Mouse (Mus musculus): ENCODE measurements around the gene Brk1. TPM values are rescaled to one million over a fixed set of nuclear protein-coding genes. Genes with fewer than 3 reads are reported as not detected.

Gene Brk1
- polyA plus RNA-seq, 1 experiment from 2014 or later, result 206 TPM

DNA sequence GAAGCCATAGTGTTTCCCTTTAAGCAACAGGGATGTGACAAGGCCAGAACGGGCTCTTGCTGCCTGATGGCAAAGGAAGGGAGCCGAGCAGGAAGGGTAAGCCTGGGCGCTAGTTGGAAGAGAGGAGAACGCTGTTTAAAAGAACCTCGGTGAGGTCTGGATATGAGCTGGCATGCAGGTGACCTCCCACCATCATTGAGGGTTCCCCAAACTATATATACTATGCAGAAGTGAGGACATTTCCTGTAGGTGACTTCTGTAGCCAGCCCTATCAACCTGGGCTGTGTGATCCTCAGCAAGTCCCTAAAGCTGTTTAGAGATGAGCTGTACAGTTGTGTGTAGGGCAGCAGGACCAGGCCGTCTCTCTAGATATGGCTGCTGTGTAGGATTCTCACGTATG lies 59.7 kb downstream of the Brk1 start:
- H3K9ac ChIP-seq, result no peak overlapping the region
- H3K4me3 ChIP-seq (replicated peaks), result no peak overlapping the region
- H3K36me3 ChIP-seq, result no peaks in the 10 kb centered on the region
- no peak overlapping the region for H3K4me2 ChIP-seq
- H3K27ac ChIP-seq, result no peak overlapping the region
- WGBS, result 88% methylated on average over 7 of the region's 7 CpGs
- no peaks in the 10 kb centered on the region for H3K27me3 ChIP-seq
- ATAC-seq (replicated peaks; ENCODE audit: low FRiP score), result no peak
- H3K9me3 ChIP-seq (replicated peaks), result no peaks in the 10 kb centered on the region
- H3K4me1 ChIP-seq, result peaks cover 50% of the 10 kb centered on the region

Other genes with a start within 250 kb of the Brk1 start
- gene Tada3, start 226.9 kb upstream of the Brk1 start, polyA plus RNA-seq (2015; fragmentation: Nextera tagmentation; extraction: Ambion mirVana), result 56.7 and 62.1 TPM in 2 replicates
- 403 and 405 TPM in 2 replicates for gene Arpc4, start 226.7 kb upstream of the Brk1 start, polyA plus RNA-seq (2015; fragmentation: Nextera tagmentation; extraction: Ambion mirVana)
- 3.5 and 3.6 TPM in 2 replicates for gene Ttll3, start 215.5 kb upstream of the Brk1 start, polyA plus RNA-seq (2015; fragmentation: Nextera tagmentation; extraction: Ambion mirVana)
- 24.0 and 25.3 TPM in 2 replicates for gene Rpusd3, start 185.4 kb upstream of the Brk1 start, polyA plus RNA-seq (2015; fragmentation: Nextera tagmentation; extraction: Ambion mirVana)
- gene Cidec, start 169.0 kb upstream of the Brk1 start, polyA plus RNA-seq (2015; fragmentation: Nextera tagmentation; extraction: Ambion mirVana), result not detected in 2 replicates
- gene Jagn1, start 162.2 kb upstream of the Brk1 start, polyA plus RNA-seq (2015; fragmentation: Nextera tagmentation; extraction: Ambion mirVana), result 104 and 111 TPM in 2 replicates
- gene Il17re, start 146.3 kb upstream of the Brk1 start, polyA plus RNA-seq (2015; fragmentation: Nextera tagmentation; extraction: Ambion mirVana), result 6.1 and 7.8 TPM in 2 replicates
- gene Il17rc, start 133.3 kb upstream of the Brk1 start, polyA plus RNA-seq (2015; fragmentation: Nextera tagmentation; extraction: Ambion mirVana), result 18.5 and 19.6 TPM in 2 replicates
- 35.7 and 37.2 TPM in 2 replicates for gene Creld1, start 121.5 kb upstream of the Brk1 start, polyA plus RNA-seq (2015; fragmentation: Nextera tagmentation; extraction: Ambion mirVana)
- 0.87 and 1.1 TPM in 2 replicates for gene Prrt3, start 102.8 kb upstream of the Brk1 start, polyA plus RNA-seq (2015; fragmentation: Nextera tagmentation; extraction: Ambion mirVana)
- gene Emc3, start 73.1 kb upstream of the Brk1 start, polyA plus RNA-seq (2015; fragmentation: Nextera tagmentation; extraction: Ambion mirVana), result 108 and 111 TPM in 2 replicates
- gene Fancd2, start 73.1 kb upstream of the Brk1 start, polyA plus RNA-seq (2015; fragmentation: Nextera tagmentation; extraction: Ambion mirVana), result 13.9 and 15.2 TPM in 2 replicates
- 0.84 and 0.87 TPM in 2 replicates for gene Fancd2os, start 4.1 kb upstream of the Brk1 start, polyA plus RNA-seq (2015; fragmentation: Nextera tagmentation; extraction: Ambion mirVana)
- gene Vhl, start 19.2 kb downstream of the Brk1 start, polyA plus RNA-seq (2015; fragmentation: Nextera tagmentation; extraction: Ambion mirVana), result 36.1 and 39.3 TPM in 2 replicates
- 5.2 and 5.3 TPM in 2 replicates for gene Irak2, start 33.7 kb downstream of the Brk1 start, polyA plus RNA-seq (2015; fragmentation: Nextera tagmentation; extraction: Ambion mirVana)
- 0.49 and 0.77 TPM in 2 replicates for gene Tatdn2, start 92.3 kb downstream of the Brk1 start, polyA plus RNA-seq (2015; fragmentation: Nextera tagmentation; extraction: Ambion mirVana)
- 0.81 and 1.2 TPM in 2 replicates for gene Ghrl, start 115.1 kb downstream of the Brk1 start, polyA plus RNA-seq (2015; fragmentation: Nextera tagmentation; extraction: Ambion mirVana)
- gene Sec13, start 136.0 kb downstream of the Brk1 start, polyA plus RNA-seq (2015; fragmentation: Nextera tagmentation; extraction: Ambion mirVana), result 268 and 273 TPM in 2 replicates

Measured in kidney, embryonic 15.5 days (tissue).